12 mouse cellular contexts compared by ENCODE assay signal in genomic region chr13:8173800-8174199, GRCm38 (mm10). TPM values are rescaled to one million over a fixed set of nuclear protein-coding genes. Genes with fewer than 3 reads are reported as not detected.
DNase-seq lines count a peak whose midpoint lies in the region; ATAC-seq and TF ChIP-seq lines count a peak whose summit lies in the region.
"Had no signal": no experiment of that assay in that cellular context is flagged by ENCODE, and none has a peak within 500 bp of the region (broad histone marks: within the 10 kb centered on the region; RNA-seq: fewer than 3 reads in every experiment).

No protein-coding gene starts in this region.

- TF ChIP-seq CTCF in left cerebral cortex, adult 2 months (IDR thresholded peaks at IDR 0.05): peak; percentile 74
- peak; percentile 85 for TF ChIP-seq CTCF in midbrain, postnatal 0 days (IDR thresholded peaks at IDR 0.05)

- no peak overlapping the region for H3K4me2 ChIP-seq in forebrain, embryonic 15.5 days (replicated peaks)
- H3K4me2 ChIP-seq in forebrain, embryonic 13.5 days: no peak overlapping the region
- H3K4me2 ChIP-seq in midbrain, postnatal 0 days (ENCODE audit: low read depth, low read length, poor library complexity, severe bottlenecking): no peak overlapping the region
- no peak overlapping the region for H3K4me2 ChIP-seq in liver, embryonic 12.5 days

- 60% methylated on average over 1 of the region's 1 CpGs for WGBS in forebrain, embryonic 15.5 days
- WGBS in forebrain, embryonic 13.5 days: 81% methylated on average over 1 of the region's 1 CpGs
- 42% methylated on average over 1 of the region's 1 CpGs for WGBS in midbrain, postnatal 0 days
- WGBS in liver, embryonic 12.5 days (ENCODE audit: insufficient replicate concordance): 49% methylated on average over 1 of the region's 1 CpGs

- H3K36me3 ChIP-seq in forebrain, embryonic 15.5 days: no peaks in the 10 kb centered on the region
- H3K36me3 ChIP-seq in forebrain, embryonic 13.5 days (ENCODE audit: poor library complexity, severe bottlenecking): no peaks in the 10 kb centered on the region
- H3K36me3 ChIP-seq in midbrain, postnatal 0 days (ENCODE audit: insufficient read depth, low read length): no peaks in the 10 kb centered on the region
- H3K36me3 ChIP-seq in liver, embryonic 12.5 days: no peaks in the 10 kb centered on the region

- H3K9ac ChIP-seq in forebrain, embryonic 15.5 days (replicated peaks): no peak overlapping the region
- no peak overlapping the region for H3K9ac ChIP-seq in forebrain, embryonic 13.5 days
- H3K9ac ChIP-seq in midbrain, postnatal 0 days (replicated peaks; ENCODE audit: low read length, poor library complexity, severe bottlenecking): no peak overlapping the region
- H3K9ac ChIP-seq in liver, embryonic 12.5 days: no peak overlapping the region

- DNase-seq in left cerebral cortex, adult 2 months (ENCODE audit: extremely low spot score in 1 of 2, low spot score in 2 of 2): peak in 1 of 2 experiments; percentile 14
- no peak for DNase-seq in left cerebral cortex, adult 8-10 months (ENCODE audit: low spot score in 2 of 2)
- peak; percentile 48 for DNase-seq in brain, adult 2 months (ENCODE audit: low read depth, low spot score)
- peak; percentile 57 for DNase-seq in midbrain, postnatal 0 days (ENCODE audit: low spot score)
- DNase-seq in thymus, postnatal 14 days: no peak
- DNase-seq: adrenal gland, postnatal 36 days; cerebellum, postnatal 25 days; lung, adult 18-20 months had no signal

- intact Hi-C loops in left cerebral cortex, adult 2 months (cut with DNase I): loop anchor here (10.0 kb wide), 1 partner anchor 1419 kb away; no protein-coding TSS in a partner anchor

- H3K27me3 ChIP-seq in forebrain, embryonic 15.5 days: no peaks in the 10 kb centered on the region
- no peaks in the 10 kb centered on the region for H3K27me3 ChIP-seq in forebrain, embryonic 13.5 days
- H3K27me3 ChIP-seq in midbrain, postnatal 0 days (ENCODE audit: insufficient read depth, low read length): no peaks in the 10 kb centered on the region
- H3K27me3 ChIP-seq in liver, embryonic 12.5 days (replicated peaks): no peaks in the 10 kb centered on the region

- no peak overlapping the region for H3K4me3 ChIP-seq in forebrain, embryonic 15.5 days
- no peak overlapping the region for H3K4me3 ChIP-seq in forebrain, embryonic 13.5 days
- H3K4me3 ChIP-seq in left cerebral cortex, adult 2 months: no peak overlapping the region
- H3K4me3 ChIP-seq in midbrain, postnatal 0 days (ENCODE audit: low read depth, low read length): no peak overlapping the region
- no peak overlapping the region for H3K4me3 ChIP-seq in liver, embryonic 12.5 days

- no peak overlapping the region for H3K27ac ChIP-seq in forebrain, embryonic 15.5 days (replicated peaks)
- no peak overlapping the region for H3K27ac ChIP-seq in forebrain, embryonic 13.5 days
- H3K27ac ChIP-seq in left cerebral cortex, adult 2 months: no peak overlapping the region
- H3K27ac ChIP-seq in midbrain, postnatal 0 days (ENCODE audit: low read depth, low read length): no peak overlapping the region
- no peak overlapping the region for H3K27ac ChIP-seq in liver, embryonic 12.5 days

- no peaks in the 10 kb centered on the region for H3K9me3 ChIP-seq in forebrain, embryonic 15.5 days
- H3K9me3 ChIP-seq in forebrain, embryonic 13.5 days (replicated peaks): no peaks in the 10 kb centered on the region
- no peaks in the 10 kb centered on the region for H3K9me3 ChIP-seq in midbrain, postnatal 0 days (ENCODE audit: low read length)
- no peaks in the 10 kb centered on the region for H3K9me3 ChIP-seq in liver, embryonic 12.5 days (replicated peaks)

- 0 out of 2 replicates have a peak, but pooled peaks have one; percentile 46 for ATAC-seq in forebrain, embryonic 15.5 days (replicated peaks)
- no peak for ATAC-seq in forebrain, embryonic 13.5 days
- no peak for ATAC-seq in midbrain, postnatal 0 days (ENCODE audit: low FRiP score)
- ATAC-seq in liver, embryonic 12.5 days: no peak

- H3K4me1 ChIP-seq in forebrain, embryonic 15.5 days: no peaks in the 10 kb centered on the region
- H3K4me1 ChIP-seq in forebrain, embryonic 13.5 days: no peaks in the 10 kb centered on the region
- H3K4me1 ChIP-seq in midbrain, postnatal 0 days (ENCODE audit: insufficient read depth, low read length): no peaks in the 10 kb centered on the region
- H3K4me1 ChIP-seq in liver, embryonic 12.5 days: no peaks in the 10 kb centered on the region

RNA-seq across cellular contexts. Expression of gene Adarb2, which starts 28.9 kb away (rescaled TPM):
- polyA plus RNA-seq in forebrain, embryonic 15.5 days (2015; fragmentation: Nextera tagmentation; extraction: Ambion mirVana): 19.9 and 20.1 TPM in 2 replicates
- 8.9 and 15.4 TPM in 2 replicates for polyA plus RNA-seq in forebrain, embryonic 13.5 days (2015; fragmentation: Nextera tagmentation; extraction: Ambion mirVana)
- total RNA-seq in left cerebral cortex, adult 2 months (2021): 10 to 100 TPM; 22.9 to 25.8 TPM
- total RNA-seq in left cerebral cortex, adult 8-10 months (2022): 10 to 100 TPM; 21.7 to 32.0 (median 23.5) TPM
- 36.3 and 44.6 TPM in 2 replicates for total RNA-seq in midbrain, postnatal 0 days (2014; rRNA removed)
- 15.2 and 16.9 TPM in 2 replicates for polyA plus RNA-seq in midbrain, postnatal 0 days (2015; fragmentation: Nextera tagmentation; extraction: Ambion mirVana)
- polyA plus RNA-seq in liver, embryonic 12.5 days (2016; fragmentation: Nextera tagmentation; extraction: Ambion mirVana): 0.17 and 0.35 TPM in 2 replicates
- total RNA-seq: monocyte, adult 5-6 weeks had no signal

Comparison
In these comparisons a context has a peak if more than half of its experiments do, and no peak if none do; other contexts are left out.
1. DNase-seq: peak in brain, adult 2 months (single experiment) and midbrain, postnatal 0 days (single experiment); none in left cerebral cortex, adult 8-10 months (0 of 2) and thymus, postnatal 14 days (single experiment).